Mouse (Mus musculus): ENCODE results near the gene Cyp2c69. TPM values are rescaled to one million over a fixed set of nuclear protein-coding genes. Genes with fewer than 3 reads are reported as not detected.

Gene Cyp2c69
- polyA plus RNA-seq, 1 experiment from 2014 or later, result not detected

Other genes starting within 250 kb of the Cyp2c69 start
- not detected in 2 replicates for gene Cyp2c67, start 237.7 kb downstream of the Cyp2c69 start, polyA plus RNA-seq (2014; fragmentation: Nextera tagmentation; extraction: Ambion mirVana)
- gene Cyp2c68, start 145.7 kb downstream of the Cyp2c69 start, polyA plus RNA-seq (2014; fragmentation: Nextera tagmentation; extraction: Ambion mirVana), result not detected in 2 replicates
- gene Cyp2c40, start 74.0 kb downstream of the Cyp2c69 start, polyA plus RNA-seq (2014; fragmentation: Nextera tagmentation; extraction: Ambion mirVana), result not detected in 2 replicates
- not detected in 2 replicates for gene Cyp2c37, start 105.6 kb upstream of the Cyp2c69 start, polyA plus RNA-seq (2014; fragmentation: Nextera tagmentation; extraction: Ambion mirVana)
- gene Cyp2c54, start 187.0 kb upstream of the Cyp2c69 start, polyA plus RNA-seq (2014; fragmentation: Nextera tagmentation; extraction: Ambion mirVana), result not detected in 2 replicates
- gene Cyp2c50, start 202.9 kb upstream of the Cyp2c69 start, polyA plus RNA-seq (2014; fragmentation: Nextera tagmentation; extraction: Ambion mirVana), result not detected in 2 replicates

All from neural tube, embryonic 14.5 days (tissue).